Mouse (Mus musculus): ENCODE results near the gene Ess2.
A peak's percentile ranks its signal among the peaks of the same experiment; 100 is the strongest.
"Not testable (repeated sequence)": the region's sequence is repeated elsewhere in the genome, so short reads cannot be mapped to it uniquely, and the experiment has no call there.

Gene Ess2

GRCm38 (mm10) chr16:17911052-17911595, at the start of gene Ess2:
Gene Ess2 (minus strand): TSS chr16:17911348.
- DNase-seq (ENCODE audit: low spot score in 2 of 2): peak; percentile 76 to 89

GRCm38 (mm10) chr16:17956052-17956638, 45.0 kb upstream of the Ess2 start:
- not testable (repeated sequence) for DNase-seq (ENCODE audit: low spot score in 2 of 2)

- no peak for DNase-seq (ENCODE audit: low spot score in 2 of 2)
Measured at GRCm38 (mm10) chr16:17951618-17952017, 40.5 kb upstream of the Ess2 start.

GRCm38 (mm10) chr16:17950068-17950467, 38.9 kb upstream of the Ess2 start:
- no peak for DNase-seq (ENCODE audit: low spot score in 2 of 2)

GRCm38 (mm10) chr16:17949421-17949877, 38.3 kb upstream of the Ess2 start:
- DNase-seq (ENCODE audit: low spot score in 2 of 2): no peak

GRCm38 (mm10) chr16:17945081-17945831, 34.1 kb upstream of the Ess2 start:
- no peak for DNase-seq (ENCODE audit: low spot score in 2 of 2)

GRCm38 (mm10) chr16:17943466-17943865, 32.3 kb upstream of the Ess2 start:
- DNase-seq (ENCODE audit: low spot score in 2 of 2): no peak

- DNase-seq (ENCODE audit: low spot score in 2 of 2): peak in 1 of 2 experiments; percentile 51
Measured at GRCm38 (mm10) chr16:17939255-17939751, 28.2 kb upstream of the Ess2 start.

- DNase-seq (ENCODE audit: low spot score in 2 of 2): peak; percentile 61 to 84
Measured at GRCm38 (mm10) chr16:17938821-17939220, 27.7 kb upstream of the Ess2 start.

- no peak for DNase-seq (ENCODE audit: low spot score in 2 of 2)
Measured at GRCm38 (mm10) chr16:17938187-17938586, 27.0 kb upstream of the Ess2 start.

GRCm38 (mm10) chr16:17936776-17937175, 25.6 kb upstream of the Ess2 start:
- DNase-seq (ENCODE audit: low spot score in 2 of 2): no peak

GRCm38 (mm10) chr16:17934445-17934910, 23.3 kb upstream of the Ess2 start:
- DNase-seq (ENCODE audit: low spot score in 2 of 2): no peak

GRCm38 (mm10) chr16:17933594-17934444, 22.7 kb upstream of the Ess2 start:
- DNase-seq (ENCODE audit: low spot score in 2 of 2): no peak

- no peak for DNase-seq (ENCODE audit: low spot score in 2 of 2)
Measured at GRCm38 (mm10) chr16:17931906-17932460, 20.8 kb upstream of the Ess2 start.

GRCm38 (mm10) chr16:17929631-17930030, 18.5 kb upstream of the Ess2 start:
- DNase-seq (ENCODE audit: low spot score in 2 of 2): no peak

- DNase-seq (ENCODE audit: low spot score in 2 of 2): no peak
Measured at GRCm38 (mm10) chr16:17929211-17929610, 18.1 kb upstream of the Ess2 start.

- peak; percentile 62 to 82 for DNase-seq (ENCODE audit: low spot score in 2 of 2)
Measured at GRCm38 (mm10) chr16:17928627-17929104, 17.5 kb upstream of the Ess2 start.

GRCm38 (mm10) chr16:17928087-17928580, 17.0 kb upstream of the Ess2 start, which contains the start of gene Slc25a1:
Gene Slc25a1 (minus strand): TSS chr16:17928219.
- DNase-seq (ENCODE audit: low spot score in 2 of 2): peak; percentile 76 to 78

- peak; percentile 57 to 61 for DNase-seq (ENCODE audit: low spot score in 2 of 2)
Measured at GRCm38 (mm10) chr16:17927351-17928082, 16.4 kb upstream of the Ess2 start.

- peak in 1 of 2 experiments; percentile 46 for DNase-seq (ENCODE audit: low spot score in 2 of 2)
Measured at GRCm38 (mm10) chr16:17922163-17922538, 11.0 kb upstream of the Ess2 start.
